Mouse (Mus musculus): ENCODE measurements at regions not wholly inside any gene's neighbourhood (a gene's known extent, or its start where the extent isn't known, plus 50 kb on each side); places are given as distances from the start of the nearest gene placed in this dataset.

- TF ChIP-seq GATA1 (IDR thresholded peaks at IDR 0.05; ENCODE audit: borderline replicate concordance, low read length) (no peak), FLI1 (IDR thresholded peaks at IDR 0.05; ENCODE audit: low read length) (no peak)
These were observed 259.3 kb downstream of the Dact1 start for GRCm38 (mm10) chr12:71568880-71569390.
